Mouse (Mus musculus): ENCODE measurements around the gene Pigl.
"Not testable (repeated sequence)": the region's sequence is repeated elsewhere in the genome, so short reads cannot be mapped to it uniquely, and the experiment has no call there.

The Pigl gene

GRCm38 (mm10) chr11:62458276-62458724, at the start of gene Pigl, which contains the start of gene Ncor1:
Gene Pigl, plus strand, starts transcription at chr11:62458460.
Gene Ncor1, minus strand, starts transcription at chr11:62458541.
- peak; percentile 87 for DNase-seq (ENCODE audit: inconsistent ontology term)

DNA sequence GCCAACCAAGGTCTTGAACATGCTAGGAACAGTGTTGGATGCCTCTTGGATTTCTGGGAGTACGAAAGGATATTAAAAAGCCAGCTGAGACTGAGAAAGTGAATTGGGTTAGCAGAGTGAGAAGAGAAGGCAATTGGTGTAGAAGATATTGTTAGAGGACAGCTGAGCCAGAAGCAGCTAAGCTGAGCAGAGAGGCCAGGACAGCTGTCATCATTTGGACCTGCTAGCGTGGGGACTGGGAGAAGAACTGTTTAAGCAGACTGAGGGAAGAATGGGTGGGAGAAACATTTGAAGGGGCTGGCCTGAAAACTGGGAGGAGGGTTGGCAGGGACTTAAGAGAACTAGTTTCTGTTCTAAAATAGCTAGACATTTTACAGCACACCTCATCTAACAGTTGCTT, 49.4 kb upstream of the Pigl start:
- no peak for DNase-seq (ENCODE audit: inconsistent ontology term)

DNA sequence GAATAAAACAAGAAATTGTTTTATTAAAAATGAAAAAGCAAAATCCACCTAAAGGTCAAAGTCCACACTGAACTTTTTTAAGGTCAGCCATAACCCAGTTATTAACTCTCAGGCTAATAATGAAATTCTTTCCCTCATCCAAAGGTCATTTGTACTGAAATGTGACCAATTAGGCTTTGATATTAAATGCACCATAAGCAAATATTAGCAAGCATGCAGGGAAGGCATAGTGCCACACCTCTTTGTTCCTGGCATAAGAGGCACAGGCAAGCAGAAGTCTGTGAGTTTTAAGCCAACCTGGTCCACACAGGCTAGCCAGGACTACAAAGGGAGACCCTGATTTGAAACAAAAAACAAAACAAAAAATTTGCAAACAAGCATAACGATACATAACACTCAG, 48.6 kb upstream of the Pigl start:
- no peak for DNase-seq (ENCODE audit: inconsistent ontology term)

GRCm38 (mm10) chr11:62415026-62415425, 43.2 kb upstream of the Pigl start:
- DNase-seq (ENCODE audit: inconsistent ontology term) = no peak

- no peak for DNase-seq (ENCODE audit: inconsistent ontology term)
These were observed 33.7 kb upstream of the Pigl start for GRCm38 (mm10) chr11:62424525-62424924.

DNA sequence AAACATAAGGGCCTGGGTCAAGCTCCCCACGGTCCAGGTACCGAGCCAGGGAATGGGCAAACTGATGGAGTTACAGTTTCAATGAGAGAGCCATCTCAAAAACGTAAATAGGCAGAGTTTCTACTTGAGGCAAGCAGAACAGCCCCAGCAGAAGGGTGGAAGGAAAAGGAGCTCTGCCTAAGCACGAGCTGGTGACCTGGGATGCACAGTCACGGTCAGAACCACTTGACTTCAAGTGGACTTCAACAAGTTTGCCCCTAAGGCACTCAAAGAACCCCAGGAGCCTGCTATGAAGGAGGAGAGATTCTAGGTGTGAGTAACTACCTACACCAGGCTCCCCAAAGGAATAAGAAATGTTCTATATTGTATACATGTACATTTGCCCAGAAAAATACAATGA, 32.0 kb upstream of the Pigl start:
- no peak for DNase-seq (ENCODE audit: inconsistent ontology term)

GRCm38 (mm10) chr11:62427105-62427504, 31.2 kb upstream of the Pigl start:
- no peak for DNase-seq (ENCODE audit: inconsistent ontology term)

DNA sequence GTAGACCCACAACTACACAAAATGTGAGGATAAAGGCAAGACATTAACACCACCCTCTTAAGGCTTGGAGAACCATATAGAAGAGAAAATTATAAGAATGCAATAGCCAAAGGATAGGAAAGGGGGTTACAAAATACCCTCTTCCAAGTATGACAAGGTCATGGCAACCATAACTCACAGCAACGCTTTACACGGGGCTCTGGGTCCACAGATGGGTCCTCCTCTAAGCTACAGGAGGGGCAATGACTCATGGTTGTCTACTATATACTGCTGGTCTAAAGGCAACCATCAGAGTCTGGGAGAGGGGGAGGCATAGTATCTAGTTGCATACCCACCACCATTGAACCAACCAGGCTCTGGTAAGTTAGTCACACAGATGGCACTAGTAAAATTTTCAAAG, 26.0 kb upstream of the Pigl start:
- DNase-seq (ENCODE audit: inconsistent ontology term) = no peak

- no peak for DNase-seq (ENCODE audit: inconsistent ontology term)
These were observed 17.5 kb upstream of the Pigl start for GRCm38 (mm10) chr11:62440670-62441315.

- DNase-seq (ENCODE audit: inconsistent ontology term) = no peak
These were observed 12.5 kb upstream of the Pigl start for GRCm38 (mm10) chr11:62445799-62446198.

GRCm38 (mm10) chr11:62448971-62449370, 9.3 kb upstream of the Pigl start:
- DNase-seq (ENCODE audit: inconsistent ontology term) = no peak

DNA sequence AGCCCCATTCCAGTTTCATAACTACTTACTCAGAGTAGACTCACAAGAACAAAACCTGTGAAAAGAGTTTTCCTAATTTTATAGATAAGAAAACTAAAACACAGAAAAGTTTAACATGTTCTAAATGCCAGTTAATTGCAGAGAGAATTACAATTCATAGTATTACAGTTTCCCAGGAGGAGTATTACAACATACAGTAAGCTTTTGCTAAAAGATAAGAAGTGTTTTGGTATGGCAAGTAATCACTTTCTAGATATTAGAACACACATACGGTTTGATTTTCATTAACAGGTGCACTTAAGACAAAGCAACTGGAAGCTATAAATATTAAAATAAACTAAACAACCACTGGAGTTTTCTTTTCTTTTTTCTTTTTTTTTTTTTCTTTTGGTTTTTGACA, 3.1 kb upstream of the Pigl start:
- DNase-seq (ENCODE audit: inconsistent ontology term) = no peak

GRCm38 (mm10) chr11:62456021-62456482, 2.2 kb upstream of the Pigl start:
- peak; percentile 59 for DNase-seq (ENCODE audit: inconsistent ontology term)

DNA sequence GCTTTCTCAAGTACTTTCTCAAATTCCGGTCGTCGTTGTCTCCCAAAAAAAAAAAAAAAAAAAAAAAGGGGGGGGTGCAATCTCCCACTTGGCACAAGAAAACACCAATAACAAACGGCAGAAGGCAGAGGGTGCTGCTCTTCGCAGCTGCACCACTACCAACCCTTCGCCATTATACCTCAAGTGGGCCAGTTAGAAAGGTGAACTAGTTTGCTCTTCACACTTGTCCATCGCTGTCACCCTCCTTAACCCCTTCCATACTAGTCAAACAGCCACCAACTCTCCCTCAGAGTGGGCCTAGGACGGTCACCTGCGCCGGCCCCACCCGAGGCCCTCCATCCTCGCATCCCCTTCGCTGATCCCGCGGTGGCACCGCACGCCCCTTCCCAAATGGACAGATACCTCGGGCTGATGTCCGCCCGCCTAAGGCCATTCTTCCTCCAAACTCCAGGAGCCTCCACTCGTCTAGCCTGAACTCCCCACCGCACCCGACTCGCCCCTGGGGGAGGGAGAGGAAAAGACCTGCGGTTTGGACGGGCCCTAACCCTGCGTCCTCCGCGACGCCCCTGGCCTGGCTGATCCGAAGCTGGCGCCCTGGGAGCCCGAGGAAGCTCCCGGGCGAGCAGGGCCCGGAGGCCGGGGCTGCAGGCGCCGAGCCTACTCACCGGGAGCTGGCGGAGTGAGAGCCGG, 1.6 kb upstream of the Pigl start:
- peak; percentile 69 for DNase-seq (ENCODE audit: inconsistent ontology term)

- DNase-seq (ENCODE audit: inconsistent ontology term) = peak; percentile 96
These were observed 894 bp upstream of the Pigl start for GRCm38 (mm10) chr11:62457241-62457890.

GRCm38 (mm10) chr11:62457891-62458270, 379 bp upstream of the Pigl start:
- peak; percentile 63 for DNase-seq (ENCODE audit: inconsistent ontology term)

DNA sequence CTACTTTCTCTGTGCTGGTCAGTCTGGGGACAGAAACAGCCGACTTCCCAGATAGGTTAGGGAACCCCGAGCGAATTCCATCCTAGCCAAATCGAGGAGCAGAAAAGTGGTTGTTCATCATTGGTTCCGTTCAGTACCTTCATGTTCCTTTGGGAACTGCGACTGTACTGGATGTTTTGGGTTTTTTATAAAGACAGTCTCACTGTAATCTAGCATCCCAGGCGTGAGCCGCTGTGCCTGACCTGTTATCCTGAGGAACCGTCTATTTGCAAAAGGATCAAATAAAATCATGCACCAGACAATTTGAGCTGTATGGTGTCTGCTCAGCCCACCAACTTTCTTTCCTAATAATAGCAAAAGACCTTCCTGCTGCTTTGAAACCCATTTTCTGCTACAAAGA, 520 bp downstream of the Pigl start:
- DNase-seq (ENCODE audit: inconsistent ontology term) = peak; percentile 14

- not testable (repeated sequence) for DNase-seq (ENCODE audit: inconsistent ontology term)
These were observed 4.3 kb downstream of the Pigl start for GRCm38 (mm10) chr11:62462529-62462928.

GRCm38 (mm10) chr11:62463225-62463915, 5.1 kb downstream of the Pigl start:
- peak; percentile 85 for DNase-seq (ENCODE audit: inconsistent ontology term)

DNA sequence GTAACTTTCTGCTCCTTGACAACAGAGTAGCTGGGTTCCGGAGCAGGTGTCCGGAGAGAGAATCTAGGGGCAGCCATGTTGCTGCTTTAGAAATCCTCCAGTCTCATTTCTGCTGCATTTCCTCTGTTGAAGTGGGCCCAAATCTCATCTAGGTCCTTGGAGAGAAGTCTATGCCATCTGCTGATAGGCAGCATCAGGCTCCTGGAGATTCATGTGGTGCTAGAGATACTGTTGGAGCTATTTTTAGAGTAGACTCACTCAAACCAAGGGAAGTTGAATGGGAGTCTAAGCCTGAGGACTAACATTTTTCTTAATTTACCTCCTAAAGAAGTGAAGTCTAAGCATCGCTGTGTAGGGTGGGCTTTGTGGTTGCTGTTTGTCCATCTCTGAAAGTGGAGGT, 6.4 kb downstream of the Pigl start:
- DNase-seq (ENCODE audit: inconsistent ontology term) = no peak

GRCm38 (mm10) chr11:62465849-62466248, 7.6 kb downstream of the Pigl start:
- DNase-seq (ENCODE audit: inconsistent ontology term) = no peak

GRCm38 (mm10) chr11:62466546-62466945, 8.3 kb downstream of the Pigl start:
- no peak for DNase-seq (ENCODE audit: inconsistent ontology term)
